Mouse (Mus musculus) myocyte (in vitro differentiated cells): ENCODE results near the gene Ntrk3. TPM values are rescaled to one million over a fixed set of nuclear protein-coding genes. Genes with fewer than 3 reads are reported as not detected.
A peak's percentile ranks its signal among the peaks of the same experiment; 100 is the strongest.

Source experiments
- H3K27me3 ChIP-seq: one replicate; pipeline ENCODE4 v1.6.1; 2011; ENCODE audit not compliant: control insufficient read depth, insufficient read depth, insufficient read length
- H3K36me3 ChIP-seq: one replicate; pipeline ENCODE4 v1.6.1; 2011; ENCODE audit not compliant: control insufficient read depth, insufficient read depth
- H3K4me2 ChIP-seq: one replicate; pipeline ENCODE4 v1.6.1; 2011; ENCODE audit warnings: low read depth, control low read depth
- H3K4me3 ChIP-seq: one replicate; pipeline ENCODE4 v1.5.1; 2011; ENCODE audit warnings: mild to moderate bottlenecking, control low read depth, moderate library complexity
- H3K79me2 ChIP-seq: one replicate; pipeline ENCODE4 v1.6.1; 2011; ENCODE audit not compliant: control insufficient read depth, insufficient read depth
- H3ac ChIP-seq: one replicate; pipeline ENCODE4 v1.6.1; 2011; ENCODE audit not compliant: control insufficient read depth, insufficient read length
- CEBPB ChIP-seq: IDR thresholded peaks from 2 replicates; pipeline ENCODE4 v1.6.1; 2011; ENCODE audit warnings: mild to moderate bottlenecking, moderate library complexity; ENCODE audit not compliant: poor library complexity, insufficient read depth, severe bottlenecking
- E2F4 ChIP-seq: IDR thresholded peaks from one replicate; pipeline ENCODE4 v1.6.1; 2011; ENCODE audit warnings: mild to moderate bottlenecking, control low read depth, moderate library complexity; ENCODE audit not compliant: insufficient read depth
- MAX ChIP-seq: IDR thresholded peaks from one replicate; pipeline ENCODE4 v1.6.1; 2011; ENCODE audit warnings: low read depth, mild to moderate bottlenecking, control low read depth
- MYOD1 ChIP-seq, 3 experiments: IDR thresholded peaks; one replicate each; pipeline ENCODE4 v1.6.1; 2011; ENCODE audit warnings: control low read depth in 2 of 3, low read depth in 2 of 3, mild to moderate bottlenecking in 2 of 3, moderate library complexity in 1 of 3; ENCODE audit not compliant: insufficient read length in 2 of 3, control insufficient read depth in 1 of 3
- MYOG ChIP-seq, 3 experiments: IDR thresholded peaks; one replicate each; pipeline ENCODE4 v1.6.1; 2011; ENCODE audit warnings: control low read depth in 2 of 3, low read depth in 2 of 3, mild to moderate bottlenecking in 2 of 3; ENCODE audit not compliant: insufficient read length in 2 of 3, control insufficient read depth in 1 of 3, insufficient read depth in 1 of 3
- POLR2A ChIP-seq: IDR thresholded peaks from one replicate; pipeline ENCODE4 v1.6.1; 2011; ENCODE audit warnings: low read depth, mild to moderate bottlenecking, control low read depth, moderate library complexity; ENCODE audit not compliant: insufficient read length
- POLR2AphosphoS2 ChIP-seq: IDR thresholded peaks from one replicate; pipeline ENCODE4 v1.6.1; 2011; ENCODE audit warnings: low read depth, control low read depth; ENCODE audit not compliant: insufficient read length
- REST ChIP-seq: IDR thresholded peaks from one replicate; pipeline ENCODE4 v1.6.1; 2011; ENCODE audit warnings: mild to moderate bottlenecking, control low read depth, moderate library complexity; ENCODE audit not compliant: insufficient read depth, insufficient read length
- SRF ChIP-seq: IDR thresholded peaks from one replicate; pipeline ENCODE4 v1.6.1; 2011; ENCODE audit warnings: low read depth; ENCODE audit not compliant: control insufficient read depth, insufficient read length
- TCF12 ChIP-seq: IDR thresholded peaks from one replicate; pipeline ENCODE4 v1.6.1; 2011; ENCODE audit warnings: mild to moderate bottlenecking, control low read depth; ENCODE audit not compliant: poor library complexity, insufficient read depth, severe bottlenecking
- TCF3 ChIP-seq: IDR thresholded peaks from one replicate; pipeline ENCODE4 v1.6.1; 2011; ENCODE audit warnings: low read depth, control low read depth; ENCODE audit not compliant: insufficient read length
- USF1 ChIP-seq: IDR thresholded peaks from one replicate; pipeline ENCODE4 v1.6.1; 2011; ENCODE audit warnings: low read depth, mild to moderate bottlenecking, control low read depth, moderate library complexity
- polyA plus RNA-seq: library from polyadenylated mRNA; unstranded; fragments of >200 nt; fragmentation: generic; extraction: Trizol; gene quantifications from one replicate; pipeline ENCODE4 v1.2.1, GENCODE M21; 2012; ENCODE audit warnings: missing spikeins

Gene Ntrk3
- polyA plus RNA-seq, 1 experiment, result 0.17 TPM

GRCm38 (mm10) chr7:78498356-78498755 lies 239.5 kb downstream of the Ntrk3 start:
- H3K79me2 ChIP-seq, result no peaks in the 10 kb centered on the region
- H3K4me3 ChIP-seq, result no peak overlapping the region
- H3K4me2 ChIP-seq, result no peak overlapping the region
- H3ac ChIP-seq, result no peak overlapping the region
- no peaks in the 10 kb centered on the region for H3K36me3 ChIP-seq
- no peaks in the 10 kb centered on the region for H3K27me3 ChIP-seq
- TF ChIP-seq POLR2A (no peak), MAX (no peak), REST (no peak), E2F4 (no peak), TCF12 (no peak), SRF (no peak), TCF3 (no peak), MYOG (IDR thresholded peaks at IDR 0.05; ENCODE audit: control insufficient read depth in 1 of 3, insufficient read depth in 1 of 3, insufficient read length in 2 of 3, low read depth in 2 of 3) (no peak), MYOD1 (IDR thresholded peaks at IDR 0.05; ENCODE audit: control insufficient read depth in 1 of 3, insufficient read length in 2 of 3, low read depth in 2 of 3) (no peak), CEBPB (no peak), POLR2AphosphoS2 (no peak), USF1 (no peak)

GRCm38 (mm10) chr7:78497819-78498218 lies 240.0 kb downstream of the Ntrk3 start:
- Histone ChIP-seq H3K36me3 (no peaks in the 10 kb centered on the region), H3K4me2 (no peak overlapping the region), H3K79me2 (no peaks in the 10 kb centered on the region), H3K27me3 (no peaks in the 10 kb centered on the region), H3K4me3 (no peak overlapping the region), H3ac (no peak overlapping the region)
- peak; percentile 36 for TF ChIP-seq REST
- TF ChIP-seq MYOD1 (IDR thresholded peaks at IDR 0.05; ENCODE audit: control insufficient read depth in 1 of 3, insufficient read length in 2 of 3, low read depth in 2 of 3), result no peak

- Histone ChIP-seq H3K27me3 (no peaks in the 10 kb centered on the region), H3K4me2 (no peak overlapping the region), H3K79me2 (no peaks in the 10 kb centered on the region), H3K4me3 (no peak overlapping the region), H3ac (no peak overlapping the region), H3K36me3 (no peaks in the 10 kb centered on the region)
- TF ChIP-seq POLR2A (no peak), TCF3 (no peak), USF1 (no peak), TCF12 (no peak), POLR2AphosphoS2 (no peak), MYOG (IDR thresholded peaks at IDR 0.05; ENCODE audit: control insufficient read depth in 1 of 3, insufficient read depth in 1 of 3, insufficient read length in 2 of 3, low read depth in 2 of 3) (no peak), SRF (no peak), E2F4 (no peak), MYOD1 (IDR thresholded peaks at IDR 0.05; ENCODE audit: control insufficient read depth in 1 of 3, insufficient read length in 2 of 3, low read depth in 2 of 3) (no peak), MAX (no peak), REST (no peak), CEBPB (no peak)
Observed at GRCm38 (mm10) chr7:78493591-78493990, 244.2 kb downstream of the Ntrk3 start.

GRCm38 (mm10) chr7:78491176-78491575 lies 246.6 kb downstream of the Ntrk3 start:
- no peak overlapping the region for H3K4me3 ChIP-seq
- no peaks in the 10 kb centered on the region for H3K27me3 ChIP-seq
- no peak overlapping the region for H3K4me2 ChIP-seq
- H3K79me2 ChIP-seq, result no peaks in the 10 kb centered on the region
- TF ChIP-seq REST (no peak), SRF (no peak), TCF12 (no peak), MYOD1 (IDR thresholded peaks at IDR 0.05; ENCODE audit: control insufficient read depth in 1 of 3, insufficient read length in 2 of 3, low read depth in 2 of 3) (no peak), MAX (no peak), MYOG (IDR thresholded peaks at IDR 0.05; ENCODE audit: control insufficient read depth in 1 of 3, insufficient read depth in 1 of 3, insufficient read length in 2 of 3, low read depth in 2 of 3) (no peak), USF1 (no peak), POLR2A (no peak), E2F4 (no peak), TCF3 (no peak), CEBPB (no peak), POLR2AphosphoS2 (no peak)
- no peak overlapping the region for H3ac ChIP-seq
- H3K36me3 ChIP-seq, result no peaks in the 10 kb centered on the region

- Histone ChIP-seq H3ac (no peak overlapping the region), H3K4me3 (no peak overlapping the region), H3K4me2 (no peak overlapping the region), H3K36me3 (no peaks in the 10 kb centered on the region), H3K27me3 (no peaks in the 10 kb centered on the region), H3K79me2 (no peaks in the 10 kb centered on the region)
- TF ChIP-seq REST (no peak), CEBPB (no peak), MYOD1 (IDR thresholded peaks at IDR 0.05; ENCODE audit: control insufficient read depth in 1 of 3, insufficient read length in 2 of 3, low read depth in 2 of 3) (no peak), POLR2AphosphoS2 (no peak), TCF12 (no peak), TCF3 (no peak), SRF (no peak), MYOG (IDR thresholded peaks at IDR 0.05; ENCODE audit: control insufficient read depth in 1 of 3, insufficient read depth in 1 of 3, insufficient read length in 2 of 3, low read depth in 2 of 3) (no peak), MAX (no peak), E2F4 (no peak), POLR2A (no peak)
Observed at GRCm38 (mm10) chr7:78484290-78484689, 253.5 kb downstream of the Ntrk3 start.
